Mouse (Mus musculus): ENCODE measurements around the gene Cyth1.

Gene Cyth1

GRCm38 (mm10) chr11:118129812-118130211 is 118.6 kb downstream of the Cyth1 start:
- DNase-seq (ENCODE audit: inconsistent age in 2 of 2, low spot score in 1 of 2): no peak

GRCm38 (mm10) chr11:118121592-118121991 is 126.8 kb downstream of the Cyth1 start:
- no peak for DNase-seq (ENCODE audit: inconsistent age in 2 of 2, low spot score in 1 of 2)

- no peak for DNase-seq (ENCODE audit: inconsistent age in 2 of 2, low spot score in 1 of 2)
Observed at GRCm38 (mm10) chr11:118118777-118119176, 129.6 kb downstream of the Cyth1 start.

GRCm38 (mm10) chr11:118114581-118115110 is 133.7 kb downstream of the Cyth1 start:
- no peak for DNase-seq (ENCODE audit: inconsistent age in 2 of 2, low spot score in 1 of 2)

GRCm38 (mm10) chr11:118113516-118114205 is 134.7 kb downstream of the Cyth1 start:
- no peak for DNase-seq (ENCODE audit: inconsistent age in 2 of 2, low spot score in 1 of 2)

GRCm38 (mm10) chr11:118104001-118104400 is 144.4 kb downstream of the Cyth1 start:
- DNase-seq (ENCODE audit: inconsistent age in 2 of 2, low spot score in 1 of 2): peak; percentile 75 to 93

- peak in 1 of 2 experiments; percentile 29 for DNase-seq (ENCODE audit: inconsistent age in 2 of 2, low spot score in 1 of 2)
Observed at GRCm38 (mm10) chr11:118103383-118103782, 145.0 kb downstream of the Cyth1 start.

- peak; percentile 81 to 96 for DNase-seq (ENCODE audit: inconsistent age in 2 of 2, low spot score in 1 of 2)
Observed at GRCm38 (mm10) chr11:118102838-118103237, 145.6 kb downstream of the Cyth1 start.

- DNase-seq (ENCODE audit: inconsistent age in 2 of 2, low spot score in 1 of 2): no peak
Observed at GRCm38 (mm10) chr11:118101133-118101532, 147.3 kb downstream of the Cyth1 start.

- no peak for DNase-seq (ENCODE audit: inconsistent age in 2 of 2, low spot score in 1 of 2)
Observed at GRCm38 (mm10) chr11:118096736-118097135, 151.7 kb downstream of the Cyth1 start.

GRCm38 (mm10) chr11:118095004-118095403 is 153.4 kb downstream of the Cyth1 start:
- DNase-seq (ENCODE audit: inconsistent age in 2 of 2, low spot score in 1 of 2): no peak

GRCm38 (mm10) chr11:118091002-118091670 is 157.3 kb downstream of the Cyth1 start:
- DNase-seq (ENCODE audit: inconsistent age in 2 of 2, low spot score in 1 of 2): peak in 1 of 2 experiments; percentile 38

GRCm38 (mm10) chr11:118088896-118089295 is 159.5 kb downstream of the Cyth1 start:
- no peak for DNase-seq (ENCODE audit: inconsistent age in 2 of 2, low spot score in 1 of 2)

GRCm38 (mm10) chr11:118085961-118086360 is 162.4 kb downstream of the Cyth1 start:
- no peak for DNase-seq (ENCODE audit: inconsistent age in 2 of 2, low spot score in 1 of 2)

GRCm38 (mm10) chr11:118085176-118085575 is 163.2 kb downstream of the Cyth1 start:
- no peak for DNase-seq (ENCODE audit: inconsistent age in 2 of 2, low spot score in 1 of 2)

GRCm38 (mm10) chr11:118084266-118084665 is 164.1 kb downstream of the Cyth1 start:
- DNase-seq (ENCODE audit: inconsistent age in 2 of 2, low spot score in 1 of 2): no peak

- DNase-seq (ENCODE audit: inconsistent age in 2 of 2, low spot score in 1 of 2): peak; percentile 32 to 83
Observed at GRCm38 (mm10) chr11:118083811-118084210, 164.6 kb downstream of the Cyth1 start.

- no peak for DNase-seq (ENCODE audit: inconsistent age in 2 of 2, low spot score in 1 of 2)
Observed at GRCm38 (mm10) chr11:118082294-118082693, 166.1 kb downstream of the Cyth1 start.
